Mouse (Mus musculus): Measurements from ENCODE around the gene Mkrn2os. TPM values are rescaled to one million over a fixed set of nuclear protein-coding genes. Genes with fewer than 3 reads are reported as not detected.

Mkrn2os gene
- polyA plus RNA-seq, 1 experiment from 2014 or later, result 1.6 TPM

GRCm38 (mm10) chr6:115583430-115584125 is 8.8 kb downstream of the Mkrn2os start:
- no peak for DNase-seq (ENCODE audit: low spot score)

GRCm38 (mm10) chr6:115582328-115583115 is 9.9 kb downstream of the Mkrn2os start:
- no peak for DNase-seq (ENCODE audit: low spot score)

- no peak for DNase-seq (ENCODE audit: low spot score)
Observed at GRCm38 (mm10) chr6:115580810-115581209, 11.6 kb downstream of the Mkrn2os start.

- DNase-seq (ENCODE audit: low spot score), result no peak
Observed at GRCm38 (mm10) chr6:115577941-115578340, 14.4 kb downstream of the Mkrn2os start.

- DNase-seq (ENCODE audit: low spot score), result no peak
Observed at GRCm38 (mm10) chr6:115577407-115577806, 15.0 kb downstream of the Mkrn2os start.

- DNase-seq (ENCODE audit: low spot score), result no peak
Observed at GRCm38 (mm10) chr6:115574171-115574570, 18.2 kb downstream of the Mkrn2os start.

- no peak for DNase-seq (ENCODE audit: low spot score)
Observed at GRCm38 (mm10) chr6:115565479-115566045, 26.8 kb downstream of the Mkrn2os start.

- DNase-seq (ENCODE audit: low spot score), result peak; percentile 86
Observed at GRCm38 (mm10) chr6:115559651-115560632, 32.4 kb downstream of the Mkrn2os start.

GRCm38 (mm10) chr6:115558176-115558575 is 34.2 kb downstream of the Mkrn2os start:
- DNase-seq (ENCODE audit: low spot score), result no peak

- DNase-seq (ENCODE audit: low spot score), result no peak
Observed at GRCm38 (mm10) chr6:115555485-115555884, 36.9 kb downstream of the Mkrn2os start.

GRCm38 (mm10) chr6:115546276-115546675 is 46.1 kb downstream of the Mkrn2os start:
- peak; percentile 65 for DNase-seq (ENCODE audit: low spot score)

GRCm38 (mm10) chr6:115544442-115544970 is 47.9 kb downstream of the Mkrn2os start, which contains the start of gene Tsen2:
Tsen2 (plus strand) TSS chr6:115544664.
- DNase-seq (ENCODE audit: low spot score), result peak; percentile 96

GRCm38 (mm10) chr6:115542341-115542740 is 50.0 kb downstream of the Mkrn2os start:
- no peak for DNase-seq (ENCODE audit: low spot score)

GRCm38 (mm10) chr6:115541676-115542275 is 50.6 kb downstream of the Mkrn2os start:
- DNase-seq (ENCODE audit: low spot score), result no peak

- peak; percentile 84 for DNase-seq (ENCODE audit: low spot score)
Observed at GRCm38 (mm10) chr6:115538645-115539429, 53.5 kb downstream of the Mkrn2os start.

GRCm38 (mm10) chr6:115536169-115536568 is 56.2 kb downstream of the Mkrn2os start:
- no peak for DNase-seq (ENCODE audit: low spot score)

GRCm38 (mm10) chr6:115534617-115535016 is 57.8 kb downstream of the Mkrn2os start:
- no peak for DNase-seq (ENCODE audit: low spot score)

All from thymus, postnatal 0 days (tissue).